Mouse (Mus musculus): ENCODE measurements around the gene Clic5.

The Clic5 gene

GRCm38 (mm10) chr17:44199158-44199557, 10.8 kb downstream of the Clic5 start:
- no peak for DNase-seq

GRCm38 (mm10) chr17:44202952-44203351, 14.6 kb downstream of the Clic5 start:
- DNase-seq, result no peak

GRCm38 (mm10) chr17:44204787-44205186, 16.4 kb downstream of the Clic5 start:
- DNase-seq, result no peak

- DNase-seq, result no peak
Measured at GRCm38 (mm10) chr17:44205562-44205961, 17.2 kb downstream of the Clic5 start.

- DNase-seq, result no peak
Measured at GRCm38 (mm10) chr17:44208900-44209299, 20.5 kb downstream of the Clic5 start.

- no peak for DNase-seq
Measured at GRCm38 (mm10) chr17:44212960-44213619, 24.7 kb downstream of the Clic5 start.

GRCm38 (mm10) chr17:44215196-44215799, 26.9 kb downstream of the Clic5 start:
- no peak for DNase-seq

GRCm38 (mm10) chr17:44217185-44217584, 28.8 kb downstream of the Clic5 start:
- no peak for DNase-seq

GRCm38 (mm10) chr17:44219943-44220342, 31.6 kb downstream of the Clic5 start:
- DNase-seq, result no peak

GRCm38 (mm10) chr17:44228428-44228827, 40.0 kb downstream of the Clic5 start:
- no peak for DNase-seq

- no peak for DNase-seq
Measured at GRCm38 (mm10) chr17:44230083-44230482, 41.7 kb downstream of the Clic5 start.

- DNase-seq, result peak; percentile 80
Measured at GRCm38 (mm10) chr17:44239030-44239721, 50.8 kb downstream of the Clic5 start.

GRCm38 (mm10) chr17:44240742-44241141, 52.4 kb downstream of the Clic5 start:
- DNase-seq, result no peak

GRCm38 (mm10) chr17:44244096-44244495, 55.7 kb downstream of the Clic5 start:
- peak; percentile 49 for DNase-seq

- DNase-seq, result peak; percentile 57
Measured at GRCm38 (mm10) chr17:44244625-44245024, 56.2 kb downstream of the Clic5 start.

GRCm38 (mm10) chr17:44246153-44246700, 57.8 kb downstream of the Clic5 start:
- no peak for DNase-seq

- no peak for DNase-seq
Measured at GRCm38 (mm10) chr17:44249544-44249943, 61.2 kb downstream of the Clic5 start.

- no peak for DNase-seq
Measured at GRCm38 (mm10) chr17:44252653-44253052, 64.3 kb downstream of the Clic5 start.

GRCm38 (mm10) chr17:44254698-44255097, 66.3 kb downstream of the Clic5 start:
- no peak for DNase-seq

GRCm38 (mm10) chr17:44256583-44256982, 68.2 kb downstream of the Clic5 start:
- DNase-seq, result peak; percentile 84

GRCm38 (mm10) chr17:44259245-44259644, 70.9 kb downstream of the Clic5 start:
- DNase-seq, result peak; percentile 40

- DNase-seq, result peak; percentile 89
Measured at GRCm38 (mm10) chr17:44261594-44262202, 73.3 kb downstream of the Clic5 start.

- DNase-seq, result no peak
Measured at GRCm38 (mm10) chr17:44270043-44270442, 81.7 kb downstream of the Clic5 start.

All from retina, postnatal 1 day (tissue).